Mouse (Mus musculus): ENCODE results near the gene Aoc1.
"Not testable (repeated sequence)": the region's sequence is repeated elsewhere in the genome, so short reads cannot be mapped to it uniquely, and the experiment has no call there.

Aoc1 gene

DNA sequence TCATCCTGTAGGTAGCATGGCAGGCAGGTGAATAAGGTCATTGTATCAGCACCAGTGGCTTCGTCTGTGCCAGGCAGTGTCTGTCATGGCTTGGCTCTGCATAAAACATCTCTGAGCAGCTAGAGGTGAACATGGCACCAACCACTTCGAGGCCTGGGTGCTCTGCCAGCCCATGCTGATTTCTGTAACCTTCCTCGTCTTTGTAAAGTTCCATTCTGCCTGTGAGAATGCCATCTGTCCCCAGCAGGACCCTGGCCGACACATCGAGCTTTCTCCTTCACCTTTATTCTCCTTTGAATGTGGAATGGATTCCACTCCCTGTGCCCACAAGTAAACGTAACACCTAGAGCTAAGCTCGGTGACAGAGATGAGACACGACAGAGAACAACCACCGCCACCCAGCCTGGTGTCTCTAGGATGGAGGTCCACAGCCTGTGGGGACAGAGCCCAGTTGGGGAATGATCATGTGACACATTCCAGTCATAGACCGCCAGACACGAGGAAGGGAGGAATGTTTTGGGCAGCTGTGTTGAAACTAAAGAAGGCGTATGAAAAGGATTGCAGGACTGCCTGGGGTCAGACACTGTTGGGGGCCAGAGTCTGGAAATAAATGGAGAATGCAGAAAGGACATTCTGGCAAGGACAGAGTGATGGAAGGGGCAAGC, 10.9 kb upstream of the Aoc1 start:
- DNase-seq (ENCODE audit: low read depth, low spot score) = no peak

DNA sequence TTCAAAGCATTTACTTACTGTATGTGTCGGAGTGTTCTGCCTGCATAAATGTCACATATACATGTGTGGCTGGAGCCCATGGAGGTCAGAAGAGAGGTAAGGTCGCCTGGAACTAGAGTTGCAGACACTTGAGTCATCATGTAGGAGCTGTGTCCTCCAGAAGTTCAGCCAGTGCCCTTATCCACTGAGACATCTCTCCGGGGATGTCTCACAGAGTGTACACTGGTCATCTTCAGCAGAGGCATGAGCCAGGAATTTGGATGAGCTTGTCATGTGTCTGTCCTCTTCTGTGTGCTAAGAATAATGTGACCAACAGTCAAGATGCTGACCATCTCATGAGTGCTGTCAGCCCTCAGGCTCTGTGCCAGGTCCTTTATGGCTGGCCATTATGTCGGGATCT, 9.9 kb upstream of the Aoc1 start:
- no peak for DNase-seq (ENCODE audit: low read depth, low spot score)

DNA sequence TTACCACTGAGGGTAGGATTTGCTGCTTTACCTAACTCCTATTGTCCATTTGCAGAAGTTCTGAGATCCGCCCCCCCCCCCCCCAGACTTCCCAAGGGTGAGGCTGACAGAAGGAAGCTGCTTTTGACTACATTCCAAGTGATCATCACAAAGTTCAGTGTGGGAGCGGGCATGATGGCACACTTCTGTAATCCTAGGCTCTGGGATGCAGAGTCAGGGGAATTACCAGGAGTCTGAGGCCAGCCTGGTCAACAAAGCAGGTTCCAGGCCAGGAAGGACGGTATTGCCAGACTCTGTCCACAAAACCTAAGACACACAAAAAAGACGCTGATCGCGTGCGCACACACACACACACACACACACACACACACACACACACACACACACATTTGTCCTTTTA, 9.2 kb upstream of the Aoc1 start:
- no peak for DNase-seq (ENCODE audit: low read depth, low spot score)

DNA sequence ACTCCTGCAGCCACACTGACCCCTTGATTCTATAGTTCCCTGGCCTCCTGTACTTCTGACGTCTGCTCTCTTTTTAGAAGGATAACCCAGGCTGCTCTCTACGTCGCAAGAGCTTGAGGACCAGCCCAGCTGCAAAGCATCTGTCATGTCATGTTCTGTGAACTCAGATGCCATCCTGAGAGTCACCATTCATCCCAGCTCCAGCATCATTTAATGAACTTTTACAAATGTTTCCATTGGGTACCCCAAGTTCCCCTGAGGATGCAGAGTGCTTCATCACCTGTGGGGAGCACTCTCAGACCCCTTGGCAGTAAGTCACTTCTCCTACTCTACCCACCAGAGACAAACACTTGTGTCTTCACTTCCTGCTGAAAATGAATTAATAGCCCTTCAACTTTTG, 8.5 kb upstream of the Aoc1 start:
- no peak for DNase-seq (ENCODE audit: low read depth, low spot score)

DNA sequence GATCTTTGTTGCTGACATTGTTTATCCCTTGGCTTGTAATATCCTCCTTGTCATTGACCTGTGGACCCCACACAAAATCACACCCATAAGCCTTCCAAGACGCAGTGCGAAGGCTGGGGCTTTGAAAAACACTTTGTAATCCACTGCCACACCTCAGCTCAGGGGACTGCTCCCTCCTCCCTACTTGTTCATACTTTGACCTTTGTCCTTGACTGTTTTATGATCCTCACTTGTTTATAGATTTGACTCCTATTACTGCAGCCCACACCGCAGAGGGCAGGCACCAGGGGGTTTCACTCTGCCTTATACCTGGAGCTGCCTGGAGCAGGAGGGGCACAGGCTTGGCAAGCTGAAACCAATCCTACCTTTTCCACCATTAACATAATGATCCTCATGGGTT, 8.0 kb upstream of the Aoc1 start:
- no peak for DNase-seq (ENCODE audit: low read depth, low spot score)

DNA sequence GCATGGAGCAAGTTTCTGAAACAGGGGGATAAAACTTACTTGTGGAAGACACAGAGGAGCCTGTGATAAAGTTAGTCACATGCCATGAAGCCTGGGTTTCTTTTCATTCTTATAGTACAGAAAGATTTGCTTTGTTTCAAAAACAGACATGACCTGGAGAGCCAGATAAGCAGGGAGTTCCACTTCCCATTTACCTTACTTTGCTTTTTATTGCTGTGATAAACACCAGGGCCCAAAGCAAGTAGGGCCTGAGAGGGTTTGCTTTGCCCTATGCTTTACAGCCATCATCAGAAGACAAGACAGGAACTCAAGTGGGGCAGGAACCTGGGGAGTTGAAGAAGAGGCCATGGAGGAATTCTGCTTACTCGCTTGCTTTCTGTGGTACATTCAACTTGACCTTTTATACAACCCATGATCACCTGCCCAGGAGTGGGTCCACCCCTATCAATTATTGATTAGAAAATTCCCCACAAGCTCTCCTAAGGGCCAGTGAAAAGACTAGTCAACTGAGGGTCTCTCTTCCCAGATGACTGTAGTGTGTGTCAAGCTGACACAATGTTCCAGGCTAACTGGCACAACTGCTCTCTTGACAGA, 7.4 kb upstream of the Aoc1 start:
- no peak for DNase-seq (ENCODE audit: low read depth, low spot score)

DNA sequence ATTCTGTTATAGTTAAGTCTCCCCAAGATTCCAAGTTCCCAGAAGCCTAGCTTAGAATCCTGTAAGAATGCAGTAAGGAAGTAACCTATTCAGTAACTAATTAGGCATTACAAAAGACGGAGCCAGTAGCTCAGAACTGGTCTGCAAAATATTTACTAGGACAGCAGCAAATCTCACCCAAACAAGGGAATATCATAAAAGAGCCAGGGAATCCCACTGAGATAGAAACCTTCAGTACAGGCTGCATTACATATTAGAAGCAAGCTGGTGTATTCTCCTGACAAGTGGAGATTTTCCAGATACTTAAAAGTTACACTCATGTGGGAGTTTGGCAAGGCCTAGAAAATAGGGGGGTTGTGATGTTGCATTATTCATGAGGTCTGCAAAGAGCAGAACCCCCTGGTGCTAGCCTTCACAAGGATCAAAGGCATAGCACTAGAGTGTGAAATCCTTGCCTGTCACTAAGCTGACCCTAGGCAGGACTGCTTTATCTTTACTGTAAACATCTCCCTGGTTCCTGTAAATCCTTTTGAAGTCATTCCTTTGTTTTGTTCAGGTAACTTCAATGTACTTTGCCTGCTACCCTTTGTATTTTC, 6.2 kb upstream of the Aoc1 start:
- not testable (repeated sequence) for DNase-seq (ENCODE audit: low read depth, low spot score)

DNA sequence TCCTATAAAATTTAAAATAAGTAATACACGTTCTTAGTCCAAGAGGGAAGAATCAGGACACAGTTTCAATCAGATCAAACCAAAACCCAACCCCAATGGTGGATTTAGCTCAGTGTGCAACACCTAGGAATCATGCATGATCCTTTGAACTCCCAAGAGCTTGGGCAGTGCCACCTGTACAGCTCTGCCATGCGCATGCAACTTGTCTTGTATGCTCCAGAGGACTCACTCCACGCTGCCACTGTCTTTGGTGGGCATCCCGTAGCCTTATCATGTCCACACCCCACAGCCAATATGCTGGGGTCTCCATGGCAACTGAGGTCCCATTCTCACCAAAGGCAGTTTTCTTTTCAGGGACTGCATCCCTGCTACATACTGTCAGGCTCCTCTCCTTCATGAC, 5.5 kb upstream of the Aoc1 start:
- DNase-seq (ENCODE audit: low read depth, low spot score) = no peak

DNA sequence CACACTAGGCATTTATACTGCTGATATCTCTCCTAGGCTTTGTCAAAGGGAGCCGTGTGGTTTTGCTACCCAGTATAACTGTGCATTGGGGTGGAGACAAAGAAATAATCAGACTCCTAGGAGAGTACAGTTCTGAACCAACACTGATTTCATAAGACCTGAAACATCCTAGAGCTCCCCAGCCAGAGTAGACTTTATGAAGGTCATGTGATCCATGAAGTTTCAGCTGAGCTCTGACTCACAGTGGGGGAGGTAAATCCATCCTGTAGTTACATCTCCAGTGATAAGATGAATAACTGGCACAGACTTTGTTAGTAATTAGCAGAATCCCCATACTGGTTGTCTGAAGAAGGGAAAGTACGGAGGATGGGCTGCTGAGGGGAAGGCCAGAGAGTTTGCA, 2.9 kb upstream of the Aoc1 start:
- DNase-seq (ENCODE audit: low read depth, low spot score) = no peak

DNA sequence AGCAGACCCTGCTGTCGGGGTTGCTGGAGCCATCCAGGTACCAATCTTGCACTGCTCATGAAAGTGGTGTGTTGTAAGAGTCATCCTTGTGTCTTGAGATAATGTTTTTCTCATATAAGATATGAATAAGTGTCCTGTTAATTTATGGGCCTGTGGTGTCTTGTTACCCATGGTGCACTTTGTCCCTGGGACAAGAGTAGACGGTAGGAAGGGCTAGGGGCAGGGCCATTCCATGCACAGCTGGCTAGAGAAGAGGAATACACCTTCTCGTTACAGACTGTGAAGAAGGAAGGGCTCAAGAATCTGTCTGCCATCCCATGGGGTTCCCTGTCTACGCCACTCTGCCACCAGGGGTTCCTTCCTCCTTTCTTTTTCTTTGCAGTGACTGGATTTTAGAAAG, 1.9 kb downstream of the Aoc1 start:
- DNase-seq (ENCODE audit: low read depth, low spot score) = no peak

DNA sequence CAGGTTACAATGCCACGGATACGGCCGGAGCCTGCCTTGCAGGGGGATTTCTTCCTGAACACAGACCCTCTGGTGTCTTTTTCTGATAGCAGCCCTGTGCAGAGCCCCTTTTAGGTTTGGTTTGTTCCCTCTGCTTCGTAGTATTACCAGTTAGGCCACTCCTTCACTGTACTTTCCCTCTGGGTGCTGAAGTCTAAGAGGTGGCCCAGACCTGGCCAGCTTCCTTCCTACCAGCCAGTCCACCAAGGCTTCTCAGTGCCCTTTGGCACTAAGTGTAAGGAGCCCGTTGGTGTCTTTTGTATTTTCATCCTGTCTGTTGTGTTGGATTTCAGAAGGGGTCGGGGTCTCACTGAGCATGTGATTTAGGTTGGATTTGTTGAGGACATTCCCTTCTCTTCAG, 2.8 kb downstream of the Aoc1 start:
- DNase-seq (ENCODE audit: low read depth, low spot score) = no peak

DNA sequence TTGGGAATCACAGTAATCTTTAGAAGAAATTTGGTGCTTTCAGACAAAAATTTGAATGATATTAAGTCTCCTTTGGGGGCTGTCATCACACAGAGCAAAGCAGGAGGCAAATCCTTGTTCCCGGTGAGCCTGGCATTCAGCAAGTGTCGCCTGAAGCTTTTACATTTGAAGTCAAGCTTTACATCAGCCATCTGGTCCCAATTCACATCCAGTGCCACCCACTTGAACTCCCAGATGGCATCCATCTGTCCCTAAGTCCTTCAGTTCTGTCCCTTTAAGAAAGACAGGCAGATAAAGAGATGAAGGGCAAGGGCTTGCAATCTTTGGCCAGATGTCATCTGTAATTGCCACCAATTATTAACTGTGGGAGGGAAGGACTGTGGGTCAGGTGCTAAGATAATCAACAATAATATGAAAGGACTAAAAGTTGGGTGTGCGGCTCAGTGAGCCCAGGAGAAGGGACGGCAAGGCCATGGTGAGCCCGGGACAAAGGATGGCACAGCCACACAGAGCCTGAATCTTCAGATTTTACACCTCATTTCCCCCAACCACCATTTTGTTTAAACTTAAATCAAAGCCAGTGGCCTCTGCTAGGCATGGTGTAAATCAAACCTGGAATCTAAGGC, 3.9 kb downstream of the Aoc1 start:
- DNase-seq (ENCODE audit: low read depth, low spot score) = no peak

DNA sequence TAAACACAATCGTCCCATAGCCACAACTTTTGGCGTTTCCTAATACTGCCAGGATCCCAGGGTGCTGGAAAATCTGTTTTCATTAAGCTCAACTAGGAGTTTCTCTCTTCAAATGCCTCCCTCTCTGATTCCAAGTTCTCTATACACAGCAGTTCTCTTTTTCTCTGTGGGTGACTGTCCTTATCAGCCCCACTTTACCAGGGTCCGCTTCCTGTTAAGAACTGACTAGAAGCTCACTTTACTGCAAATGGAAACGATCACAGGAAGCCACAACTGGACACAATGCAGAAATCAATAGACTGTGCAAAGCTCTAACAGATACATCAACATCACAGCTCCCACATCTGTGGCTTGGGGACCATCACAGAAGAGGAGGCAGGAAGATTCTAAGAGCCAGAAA, 21.5 kb downstream of the Aoc1 start:
- DNase-seq (ENCODE audit: low read depth, low spot score) = no peak

DNA sequence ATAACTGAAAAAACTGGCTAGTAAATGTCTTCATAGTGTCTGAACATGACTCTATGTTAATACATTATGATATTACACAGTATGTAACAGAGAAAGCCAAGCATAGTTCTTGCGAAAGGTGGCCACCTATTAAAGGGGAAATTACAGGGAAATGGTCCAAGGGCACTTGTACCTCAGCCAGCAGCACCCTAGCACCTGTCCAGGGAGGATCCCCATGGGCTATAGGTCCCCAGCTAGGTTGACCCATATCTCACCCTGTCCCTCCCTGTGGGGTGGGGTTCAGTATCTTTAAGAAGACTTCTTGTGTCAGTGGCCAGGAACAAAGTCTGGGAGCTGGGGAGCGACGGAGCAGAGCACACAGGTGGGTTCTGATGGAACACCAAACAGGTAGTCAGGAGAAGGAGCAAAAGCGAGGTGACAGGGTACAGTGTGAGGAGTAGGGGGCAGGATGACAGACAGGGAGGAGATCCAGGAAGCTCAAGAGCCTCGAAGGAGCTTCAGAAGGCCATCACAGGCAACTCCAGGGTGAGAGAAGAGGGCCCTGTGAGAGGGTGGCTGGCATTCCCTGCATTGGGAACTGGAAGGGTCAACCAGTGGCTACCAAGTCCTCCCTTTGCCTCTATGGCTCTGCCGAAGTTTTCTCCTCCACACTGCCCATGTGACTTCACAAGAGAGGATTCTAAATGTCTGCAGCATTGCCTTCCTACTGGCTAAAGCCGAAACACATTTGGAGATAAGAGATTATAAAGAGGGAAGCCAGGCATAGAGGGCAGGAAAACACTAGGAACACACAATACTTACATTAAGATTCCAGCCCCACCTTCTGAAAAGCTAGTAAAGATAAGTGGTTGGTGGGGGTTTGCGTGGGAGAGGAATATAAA, 22.5 kb downstream of the Aoc1 start:
- DNase-seq (ENCODE audit: low read depth, low spot score) = no peak

DNA sequence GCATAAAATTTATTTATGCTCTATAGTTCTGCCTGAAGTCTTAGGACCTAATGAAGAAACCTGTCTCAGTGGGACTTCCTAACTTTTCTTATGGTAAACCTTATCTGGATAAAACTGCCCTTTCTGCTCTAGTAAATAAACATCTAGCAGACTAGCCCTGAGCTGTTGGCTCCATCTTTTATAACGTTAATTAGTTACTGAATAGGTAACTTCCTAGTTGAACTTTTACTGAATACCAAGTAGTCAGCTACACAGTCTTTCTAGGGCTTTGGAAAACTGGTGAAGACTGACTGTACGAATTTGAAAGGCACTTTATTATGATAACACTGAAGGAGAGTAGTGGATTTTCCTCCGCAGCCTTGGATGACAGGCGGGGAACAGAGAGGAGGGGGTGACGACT, 23.2 kb downstream of the Aoc1 start:
- no peak for DNase-seq (ENCODE audit: low read depth, low spot score)

DNA sequence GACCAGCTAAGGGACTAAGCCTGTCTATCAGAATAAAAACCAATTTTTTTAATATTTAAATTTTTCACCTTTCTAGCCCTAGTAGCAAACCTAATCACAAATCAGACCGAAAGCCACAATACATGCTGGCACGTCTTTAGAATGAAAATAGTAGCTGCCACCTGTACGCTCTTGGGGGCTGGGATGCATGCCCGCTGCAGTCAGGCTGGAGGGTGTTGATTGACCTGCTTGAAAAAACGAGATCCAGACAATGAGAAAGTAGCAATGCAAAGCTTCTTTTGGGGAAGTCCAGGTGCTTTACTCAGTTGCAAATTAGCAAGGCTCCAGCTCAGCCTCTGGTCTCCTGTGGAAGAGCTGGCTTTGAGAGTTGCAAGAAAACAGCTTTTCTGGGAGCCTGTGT, 24.3 kb downstream of the Aoc1 start:
- no peak for DNase-seq (ENCODE audit: low read depth, low spot score)

DNA sequence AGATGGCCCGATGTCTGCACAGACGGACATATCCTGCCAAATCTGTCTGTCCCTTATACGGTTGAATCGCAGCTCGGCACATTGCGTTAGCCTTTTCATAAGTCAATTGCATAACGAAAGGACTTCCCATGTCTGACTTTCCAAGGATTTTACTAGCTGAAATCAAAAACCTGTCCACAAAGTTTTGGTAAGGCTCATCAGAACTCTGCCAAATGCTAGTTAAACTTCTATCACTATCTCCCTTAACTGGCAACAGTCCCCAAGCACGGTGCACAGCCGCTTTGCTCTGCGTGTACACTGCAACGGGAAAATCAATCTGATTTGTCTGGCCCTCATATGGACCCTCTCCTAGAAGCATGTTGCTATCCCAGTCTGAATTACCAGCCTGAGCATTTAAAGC, 28.6 kb downstream of the Aoc1 start:
- DNase-seq (ENCODE audit: low read depth, low spot score) = not testable (repeated sequence)

DNA sequence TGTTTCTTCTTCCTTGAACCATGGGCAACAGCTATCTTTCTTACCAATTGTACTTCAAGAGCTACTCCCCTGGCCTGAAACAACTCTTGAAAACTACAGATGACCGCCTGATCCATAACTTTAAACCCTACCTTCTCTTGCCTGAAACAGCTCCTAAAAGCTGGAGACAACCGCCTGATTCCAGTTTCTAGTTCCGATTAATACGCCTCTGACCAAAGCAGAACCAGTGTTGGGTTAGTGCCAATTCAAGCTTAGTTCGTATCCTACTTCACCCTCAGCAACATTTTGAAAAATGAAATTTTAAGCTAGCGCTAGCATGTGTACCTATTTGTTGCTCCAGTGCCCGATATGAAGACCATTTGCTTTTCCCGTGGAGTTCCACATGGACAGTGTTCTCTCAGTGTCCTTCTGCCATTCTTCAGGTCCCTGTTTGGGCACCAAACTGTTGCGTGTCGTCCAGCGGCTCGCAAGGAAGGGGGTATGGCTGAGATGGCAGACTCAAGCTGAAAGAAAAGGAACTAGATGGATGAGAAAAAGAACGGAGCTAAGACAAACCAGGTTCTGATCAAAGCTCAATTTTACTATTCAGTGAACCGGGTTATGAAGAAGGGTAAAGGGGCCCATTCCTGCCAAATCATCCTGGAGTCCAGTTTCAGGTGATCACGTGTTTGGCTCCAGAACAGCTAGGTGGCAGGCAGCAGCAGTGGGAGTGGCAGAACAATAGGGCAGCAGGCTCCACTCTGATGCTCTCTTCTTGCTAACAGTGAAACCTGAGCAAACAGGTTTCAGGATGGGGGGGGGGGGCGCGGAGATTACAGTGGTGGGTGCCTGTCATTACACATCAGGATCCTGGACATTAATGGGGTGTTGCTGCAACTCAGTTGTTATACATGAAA, 30.1 kb downstream of the Aoc1 start:
- DNase-seq (ENCODE audit: low read depth, low spot score) = no peak

DNA sequence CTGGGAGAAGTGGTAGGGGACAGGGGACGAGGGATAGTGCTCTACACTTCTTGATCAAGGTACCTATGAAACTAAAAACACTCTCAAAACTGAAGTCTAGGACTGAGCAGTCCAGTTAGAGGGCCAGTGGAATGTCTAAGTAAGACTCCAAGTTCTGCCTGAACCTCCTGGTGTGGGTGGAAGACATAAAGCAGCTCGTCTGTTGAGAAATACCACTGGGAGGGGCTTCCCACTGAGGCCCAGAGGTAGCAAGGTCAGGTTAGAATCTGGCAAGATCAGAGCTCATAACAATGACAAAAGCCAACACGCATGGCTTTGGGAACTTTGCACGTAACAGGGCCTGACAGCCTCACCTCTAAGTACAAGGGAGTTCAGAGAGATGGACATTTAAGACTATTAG, 30.7 kb downstream of the Aoc1 start:
- no peak for DNase-seq (ENCODE audit: low read depth, low spot score)

DNA sequence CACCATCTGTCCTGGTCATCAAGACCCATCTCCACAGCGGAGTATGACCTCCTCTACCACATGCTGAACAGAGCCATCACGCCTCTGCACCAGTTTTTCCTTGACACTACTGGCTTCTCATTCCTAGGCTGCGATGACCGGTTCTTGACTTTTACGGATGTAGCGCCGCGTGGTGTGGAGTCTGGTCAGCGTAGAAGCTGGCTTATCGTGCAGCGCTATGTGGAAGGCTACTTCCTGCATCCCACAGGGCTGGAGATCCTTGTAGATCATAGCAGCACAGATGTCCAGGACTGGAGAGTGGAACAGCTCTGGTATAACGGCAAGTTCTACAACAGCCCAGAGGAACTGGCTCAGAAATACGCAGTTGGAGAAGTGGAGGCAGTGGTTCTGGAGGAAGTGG, 32.9 kb downstream of the Aoc1 start:
- no peak for DNase-seq (ENCODE audit: low read depth, low spot score)

DNA sequence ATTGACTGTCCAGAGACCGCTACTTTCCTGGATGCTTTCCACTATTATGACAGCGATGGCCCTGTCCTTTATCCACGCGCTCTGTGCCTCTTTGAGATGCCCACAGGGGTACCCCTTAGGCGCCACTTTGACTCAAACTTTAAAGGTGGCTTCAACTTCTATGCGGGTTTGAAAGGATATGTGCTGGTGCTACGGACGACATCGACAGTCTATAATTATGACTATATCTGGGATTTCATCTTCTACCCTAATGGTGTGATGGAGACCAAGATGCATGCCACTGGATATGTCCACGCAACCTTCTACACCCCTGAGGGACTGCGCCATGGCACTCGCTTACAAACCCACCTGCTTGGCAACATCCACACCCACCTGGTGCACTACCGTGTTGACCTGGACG, 33.7 kb downstream of the Aoc1 start:
- no peak for DNase-seq (ENCODE audit: low read depth, low spot score)

Measured in c-Kit-negative CD71-positive TER-119-positive erythroid progenitor cells, embryonic 14.5 days (primary cell).